Mouse (Mus musculus) heart, embryonic 14.5 days (tissue): ENCODE results near the gene Pik3r4. TPM values are rescaled to one million over a fixed set of nuclear protein-coding genes. Genes with fewer than 3 reads are reported as not detected.
A peak's percentile ranks its signal among the peaks of the same experiment; 100 is the strongest.

ENCODE experiments used
- ATAC-seq: fragments of 200-750 bp; cut with Nextera tagmentation; 2 replicates; pipeline ENCODE4 v1.8.0; 2017; ENCODE audit warnings: low read depth, moderate TSS enrichment; ENCODE audit not compliant: insufficient number of reproducible peaks, insufficient read depth, low FRiP score
- H3K27ac ChIP-seq, 2 experiments: fragments of 200-500 bp in 1 of 2; fragments of 300-500 bp in 1 of 2; sonication (generic) in 1 of 2; replicated peaks in 1 of 2; 2 replicates each; pipeline ENCODE4 v1.5.1; 2012 to 2014; ENCODE audit warnings: low read depth in 2 of 2, low read length in 2 of 2, control low read depth in 1 of 2, mild to moderate bottlenecking in 1 of 2, mixed read lengths in 1 of 2; ENCODE audit not compliant: control insufficient read depth in 1 of 2, insufficient read depth in 1 of 2
- H3K27me3 ChIP-seq: fragments of 300-500 bp; sonication (generic); 2 replicates; pipeline ENCODE4 v1.6.1; 2014; ENCODE audit warnings: mild to moderate bottlenecking, low read length, control low read depth; ENCODE audit not compliant: control insufficient read depth, insufficient read depth
- H3K36me3 ChIP-seq: fragments of 300-500 bp; sonication (generic); 2 replicates; pipeline ENCODE4 v1.6.1; 2014; ENCODE audit warnings: mild to moderate bottlenecking, control low read depth, low read length, mixed read lengths; ENCODE audit not compliant: control insufficient read depth, insufficient read depth
- H3K4me1 ChIP-seq, 2 experiments: fragments of 200-500 bp in 1 of 2; fragments of 300-500 bp in 1 of 2; sonication (generic) in 1 of 2; 2 replicates each; pipeline ENCODE4 v1.6.1; 2012 to 2014; ENCODE audit warnings: low read length in 2 of 2, control low read depth in 1 of 2, mixed read lengths in 1 of 2; ENCODE audit not compliant: control insufficient read depth in 2 of 2, insufficient read depth in 2 of 2
- H3K4me2 ChIP-seq: fragments of 300-500 bp; sonication (generic); 2 replicates; pipeline ENCODE4 v1.6.1; 2014; ENCODE audit warnings: mild to moderate bottlenecking, low read length
- H3K4me3 ChIP-seq, 2 experiments: fragments of 200-500 bp in 1 of 2; fragments of 300-500 bp in 1 of 2; sonication (generic) in 1 of 2; 2 replicates each; pipeline ENCODE4 v1.5.1; 2012 to 2014; ENCODE audit warnings: low read length in 2 of 2, mild to moderate bottlenecking in 2 of 2, control low read depth in 1 of 2, low read depth in 1 of 2, moderate library complexity in 1 of 2; ENCODE audit not compliant: control insufficient read depth in 1 of 2, insufficient read depth in 1 of 2
- H3K9ac ChIP-seq: fragments of 300-500 bp; sonication (generic); 2 replicates; pipeline ENCODE4 v1.6.1; 2014; ENCODE audit warnings: mild to moderate bottlenecking, low read length
- H3K9me3 ChIP-seq: fragments of 300-500 bp; sonication (generic); 2 replicates; pipeline ENCODE4 v1.6.1; 2016; ENCODE audit warnings: low read length, control low read depth; ENCODE audit not compliant: control insufficient read depth
- WGBS: fragments of 180-500 bp; shearing (Covaris S2); extraction: QIAGEN DNeasy Blood & Tissue Kit; methylation state at CpG from one replicate; pipeline ENCODE4 v1.1.7; 2014; 5-methylcytosine and 5-hydroxymethylcytosine counted together
- polyA plus RNA-seq: library from polyadenylated mRNA; unstranded; fragments of >200 nt; fragmentation: Nextera tagmentation; extraction: Ambion mirVana; gene quantifications from 2 replicates; pipeline ENCODE4 v1.2.1, GENCODE M21; 2014

Gene Pik3r4
- polyA plus RNA-seq, 1 experiment from 2014 or later: 19.8 TPM

- Histone ChIP-seq H3K4me2 (no peak overlapping the region), H3K4me1 (peaks cover 17 to 19% of the 10 kb centered on the region in 2 experiments), H3K36me3 (peaks cover 72% of the 10 kb centered on the region), H3K9me3 (no peaks in the 10 kb centered on the region), H3K27me3 (no peaks in the 10 kb centered on the region), H3K4me3 (no peak overlapping the region), H3K27ac (no peak overlapping the region), H3K9ac (no peak overlapping the region)
- no peak for ATAC-seq
- 92% methylated on average over 7 of the region's 7 CpGs for WGBS
These were observed 38.6 kb downstream of the Pik3r4 start for GRCm38 (mm10) chr9:105681386-105681785.

DNA sequence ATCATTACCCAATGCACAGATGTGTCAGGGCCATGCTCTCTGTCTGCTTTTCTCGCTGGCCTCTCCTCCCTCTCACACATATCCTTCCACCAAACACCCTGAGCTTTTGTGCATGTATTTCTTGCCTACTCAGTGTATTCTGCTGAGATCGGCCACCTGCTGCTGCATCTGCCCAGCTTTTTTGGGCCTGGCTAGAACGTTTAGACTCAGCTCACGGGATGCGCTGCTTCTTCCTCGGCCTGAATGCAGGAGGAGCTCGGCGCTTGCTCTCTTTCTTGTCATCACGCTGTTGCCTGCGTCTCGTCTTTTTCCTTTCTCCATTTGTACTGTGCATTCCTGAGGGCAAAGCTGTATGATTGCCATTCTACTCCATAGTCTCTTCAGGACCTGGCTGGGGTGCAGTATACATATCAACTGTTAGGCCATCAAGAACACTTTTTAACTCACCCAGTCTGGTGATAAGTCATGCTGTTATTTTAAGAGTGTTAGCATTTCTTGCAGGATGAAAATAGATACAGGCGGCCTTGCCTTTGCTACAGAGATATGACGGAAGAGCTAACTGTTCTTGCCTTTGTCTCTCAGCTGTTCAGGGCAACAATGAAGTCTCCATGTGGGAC is 41.9 kb downstream of the Pik3r4 start:
- H3K27me3 ChIP-seq: no peaks in the 10 kb centered on the region
- no peak overlapping the region for H3K9ac ChIP-seq
- ATAC-seq: peak; percentile 83
- H3K27ac ChIP-seq: peak overlapping the region; percentile 74 to 84
- WGBS: 26% methylated on average over 13 of the region's 13 CpGs
- H3K4me3 ChIP-seq: no peak overlapping the region
- H3K36me3 ChIP-seq: peaks cover 69% of the 10 kb centered on the region
- peaks cover 17 to 19% of the 10 kb centered on the region in 2 experiments for H3K4me1 ChIP-seq
- H3K9me3 ChIP-seq: no peaks in the 10 kb centered on the region
- peak overlapping the region; percentile 15 for H3K4me2 ChIP-seq

DNA sequence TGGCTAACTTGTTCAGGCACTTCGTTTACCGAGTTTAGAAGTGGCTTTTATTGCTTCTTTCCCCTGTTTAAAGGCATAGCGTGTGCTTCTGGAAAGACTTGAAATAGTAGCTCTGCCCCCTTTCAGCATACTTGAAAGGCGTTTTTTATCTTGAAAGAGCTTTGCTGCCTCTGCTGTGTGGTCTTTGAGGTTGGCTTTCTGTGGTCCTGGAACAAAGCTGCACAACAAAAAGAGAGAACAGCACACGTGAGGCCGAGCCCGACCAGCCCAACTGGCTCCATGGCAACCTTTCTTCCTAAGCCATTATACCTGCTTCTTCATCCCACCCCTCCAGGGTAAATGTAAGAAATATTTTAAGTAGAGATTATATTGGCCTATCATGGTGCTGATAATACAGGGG is 46.7 kb downstream of the Pik3r4 start:
- Histone ChIP-seq H3K4me1 (peaks cover 9 to 11% of the 10 kb centered on the region in 2 experiments), H3K9me3 (no peaks in the 10 kb centered on the region), H3K36me3 (peaks cover 50% of the 10 kb centered on the region), H3K4me3 (no peak overlapping the region), H3K4me2 (no peak overlapping the region), H3K27ac (no peak overlapping the region), H3K9ac (no peak overlapping the region), H3K27me3 (no peaks in the 10 kb centered on the region)
- WGBS: 56% methylated on average over 7 of the region's 7 CpGs
- ATAC-seq: no peak

- ATAC-seq: no peak
- 94% methylated on average over 14 of the region's 14 CpGs for WGBS
- H3K36me3 ChIP-seq: peaks cover 28% of the 10 kb centered on the region
These were observed 49.7 kb downstream of the Pik3r4 start for GRCm38 (mm10) chr9:105692472-105692871.

GRCm38 (mm10) chr9:105693056-105693455 is 50.3 kb downstream of the Pik3r4 start:
- Histone ChIP-seq H3K4me2 (no peak overlapping the region), H3K4me3 (no peak overlapping the region), H3K4me1 (peaks cover 15 to 16% of the 10 kb centered on the region in 2 experiments), H3K36me3 (peaks cover 22% of the 10 kb centered on the region), H3K9me3 (no peaks in the 10 kb centered on the region), H3K27me3 (peaks cover 9% of the 10 kb centered on the region), H3K27ac (no peak overlapping the region), H3K9ac (no peak overlapping the region)
- WGBS: 66% methylated on average over 9 of the region's 9 CpGs
- no peak for ATAC-seq

More at GRCm38 (mm10) chr9:105692472-105692871, 49.7 kb downstream of the Pik3r4 start:
- Histone ChIP-seq H3K27ac (no peak overlapping the region), H3K27me3 (peaks cover 9% of the 10 kb centered on the region), H3K9me3 (no peaks in the 10 kb centered on the region), H3K4me1 (peaks cover 11% of the 10 kb centered on the region in 2 experiments), H3K4me2 (no peak overlapping the region), H3K9ac (no peak overlapping the region), H3K4me3 (no peak overlapping the region)

GRCm38 (mm10) chr9:105693854-105694253 is 51.1 kb downstream of the Pik3r4 start:
- H3K27ac ChIP-seq: no peak overlapping the region
- WGBS: 1% methylated on average over 5 of the region's 5 CpGs
- peaks cover 23% of the 10 kb centered on the region in 2 experiments for H3K4me1 ChIP-seq
- H3K36me3 ChIP-seq: peaks cover 15% of the 10 kb centered on the region
- no peak for ATAC-seq
- H3K4me2 ChIP-seq: no peak overlapping the region
- no peaks in the 10 kb centered on the region for H3K9me3 ChIP-seq
- peaks cover 9% of the 10 kb centered on the region for H3K27me3 ChIP-seq
- H3K4me3 ChIP-seq: no peak overlapping the region
- no peak overlapping the region for H3K9ac ChIP-seq

- Histone ChIP-seq H3K27me3 (peaks cover 9% of the 10 kb centered on the region), H3K9me3 (no peaks in the 10 kb centered on the region), H3K4me2 (no peak overlapping the region), H3K4me3 (no peak overlapping the region), H3K36me3 (no peaks in the 10 kb centered on the region), H3K4me1 (peaks cover 27 to 33% of the 10 kb centered on the region in 2 experiments), H3K27ac (peak overlapping the region; percentile 80 to 92), H3K9ac (no peak overlapping the region)
- 63% methylated on average over 7 of the region's 7 CpGs for WGBS
- ATAC-seq: no peak
These were observed 54.2 kb downstream of the Pik3r4 start for GRCm38 (mm10) chr9:105696818-105697564.
